Mouse (Mus musculus) embryo, embryonic 10 days (tissue): ENCODE measurements at regions not wholly inside any gene's neighbourhood (a gene's known extent, or its start where the extent isn't known, plus 50 kb on each side); places are given as distances from the start of the nearest gene placed in this dataset.

Experiments used
- DNase-seq: peaks from one replicate; pipeline ENCODE4 v3.0.0-alpha.2; 2015; ENCODE audit warnings: low spot score

DNA sequence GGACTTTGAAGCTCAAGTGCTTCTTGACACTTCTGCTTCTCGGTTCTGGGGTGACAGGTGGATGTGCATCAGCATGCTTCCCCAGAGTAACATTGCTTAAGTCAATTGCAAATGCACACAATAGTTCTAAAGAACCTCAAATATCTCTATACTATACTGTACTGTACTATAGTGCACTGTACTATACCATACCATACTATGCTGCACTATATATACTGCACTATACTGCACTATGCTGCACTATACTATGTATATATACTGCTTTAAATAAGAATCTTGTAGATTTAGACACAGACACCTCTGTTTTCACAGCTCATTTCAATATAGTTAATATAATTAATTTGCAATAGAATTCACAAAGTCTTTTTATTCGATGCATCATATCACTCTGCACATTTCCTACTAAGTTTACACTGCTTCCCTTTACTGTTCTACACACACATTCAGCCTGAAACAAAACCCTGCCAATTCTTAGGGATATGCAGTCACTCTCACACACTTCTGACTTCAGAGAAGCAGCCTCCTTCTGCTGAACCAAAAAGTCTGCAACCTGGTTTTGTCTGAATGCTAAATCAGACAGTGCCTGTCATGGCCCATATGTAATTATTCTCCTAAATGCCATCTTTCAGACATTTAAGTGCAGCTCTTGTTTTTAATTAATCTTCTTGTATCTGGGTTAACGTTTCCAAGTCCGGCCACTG, 570.8 kb upstream of the Map3k7 start:
- no peak for DNase-seq

DNA sequence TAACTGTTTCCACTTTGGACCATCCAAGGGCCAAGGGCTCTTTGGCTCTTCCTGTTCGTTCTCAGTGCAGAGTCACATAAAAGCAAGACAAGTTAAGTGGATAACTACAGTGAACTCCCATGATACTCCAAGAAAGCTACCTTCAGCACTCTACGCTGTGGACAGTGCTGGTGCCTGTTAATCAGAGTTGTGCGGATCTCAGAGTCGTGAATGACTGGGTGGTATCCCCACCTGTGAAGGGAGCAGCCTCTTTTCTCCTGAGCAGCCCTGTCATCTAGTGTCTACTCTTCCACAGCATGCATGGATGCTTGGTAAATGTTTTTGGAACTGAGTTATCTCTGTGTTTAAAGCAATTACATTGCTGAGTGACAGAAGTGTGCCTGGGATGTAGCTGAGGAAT, 568.4 kb upstream of the Map3k7 start:
- DNase-seq: peak; percentile 23

DNA sequence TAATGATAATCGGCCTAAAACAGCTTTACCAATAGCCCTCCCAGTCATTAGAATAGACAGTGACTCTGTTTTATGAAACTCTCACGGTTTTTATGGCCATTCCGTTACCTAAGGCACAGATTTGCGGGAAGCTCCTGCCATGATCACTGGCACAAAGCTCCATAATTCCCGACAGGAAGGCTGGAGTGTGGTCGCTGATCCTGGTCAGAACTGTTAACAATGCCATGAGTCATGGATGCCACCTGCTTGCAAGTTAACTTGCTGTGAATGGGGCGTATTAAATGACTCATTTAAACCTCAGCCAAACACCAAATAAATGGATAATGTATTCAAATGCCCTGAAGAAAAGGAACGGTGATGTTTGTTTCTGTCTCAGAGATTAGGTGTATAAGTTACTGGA, 559.9 kb upstream of the Map3k7 start:
- no peak for DNase-seq

DNA sequence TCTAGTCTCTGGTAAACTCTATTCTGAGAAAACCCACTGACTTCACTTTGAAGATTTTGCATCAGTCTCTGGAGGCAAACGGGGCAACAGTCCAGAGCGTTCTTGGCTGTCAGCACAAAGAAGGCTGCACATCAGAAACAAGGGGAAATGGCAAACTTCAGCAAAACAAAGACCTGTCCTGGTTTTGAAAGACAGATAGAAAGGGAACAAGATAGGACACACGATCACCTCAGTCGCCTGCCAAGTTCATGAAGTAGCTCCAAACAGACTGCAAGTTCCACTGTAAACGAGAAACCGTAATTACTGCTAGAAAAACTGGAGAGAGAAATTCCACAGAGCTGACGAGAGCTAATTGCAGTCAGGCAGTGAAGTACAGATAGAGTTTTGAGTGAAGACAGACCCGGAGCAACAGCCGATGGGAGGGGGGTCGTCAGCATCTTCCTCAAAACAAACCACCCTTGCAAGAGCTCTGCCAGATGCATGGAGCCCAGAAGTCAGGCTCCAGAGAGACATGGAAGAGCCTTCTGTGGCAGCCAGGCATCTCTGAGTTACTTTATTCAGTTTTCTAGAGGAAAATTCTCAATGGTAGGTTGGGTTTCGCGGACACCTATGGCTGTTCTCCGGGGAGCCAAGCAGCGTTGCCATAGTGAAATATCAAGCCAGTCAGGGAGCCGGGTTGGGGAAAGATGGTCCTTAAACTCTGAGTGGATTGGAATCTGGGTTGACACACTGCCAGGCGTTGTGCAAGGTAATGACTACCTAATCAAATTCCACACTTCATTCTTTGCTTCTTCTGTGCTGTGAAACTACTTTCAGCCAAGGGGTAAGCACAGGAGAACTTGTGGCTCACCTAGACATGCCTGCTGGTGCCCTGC, 558.8 kb upstream of the Map3k7 start:
- DNase-seq: no peak

DNA sequence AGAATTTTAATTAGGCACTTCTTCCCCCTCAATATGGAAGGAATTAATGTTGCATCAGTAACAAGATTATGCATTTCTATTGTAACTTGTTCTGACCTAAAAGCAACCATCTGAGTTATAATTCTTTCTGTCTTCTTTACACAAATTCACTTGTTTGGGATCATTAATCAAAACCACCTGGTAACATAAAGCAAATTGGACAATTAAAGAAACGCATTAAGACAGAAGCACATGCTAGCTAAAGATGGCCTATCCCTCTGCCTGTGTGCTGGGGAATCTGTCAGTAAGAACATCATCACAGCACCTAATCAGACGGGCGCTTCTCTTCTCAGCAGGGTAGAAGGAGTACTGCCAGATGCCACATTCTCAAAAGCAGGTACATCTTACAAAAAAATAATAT, 553.7 kb upstream of the Map3k7 start:
- DNase-seq: no peak

DNA sequence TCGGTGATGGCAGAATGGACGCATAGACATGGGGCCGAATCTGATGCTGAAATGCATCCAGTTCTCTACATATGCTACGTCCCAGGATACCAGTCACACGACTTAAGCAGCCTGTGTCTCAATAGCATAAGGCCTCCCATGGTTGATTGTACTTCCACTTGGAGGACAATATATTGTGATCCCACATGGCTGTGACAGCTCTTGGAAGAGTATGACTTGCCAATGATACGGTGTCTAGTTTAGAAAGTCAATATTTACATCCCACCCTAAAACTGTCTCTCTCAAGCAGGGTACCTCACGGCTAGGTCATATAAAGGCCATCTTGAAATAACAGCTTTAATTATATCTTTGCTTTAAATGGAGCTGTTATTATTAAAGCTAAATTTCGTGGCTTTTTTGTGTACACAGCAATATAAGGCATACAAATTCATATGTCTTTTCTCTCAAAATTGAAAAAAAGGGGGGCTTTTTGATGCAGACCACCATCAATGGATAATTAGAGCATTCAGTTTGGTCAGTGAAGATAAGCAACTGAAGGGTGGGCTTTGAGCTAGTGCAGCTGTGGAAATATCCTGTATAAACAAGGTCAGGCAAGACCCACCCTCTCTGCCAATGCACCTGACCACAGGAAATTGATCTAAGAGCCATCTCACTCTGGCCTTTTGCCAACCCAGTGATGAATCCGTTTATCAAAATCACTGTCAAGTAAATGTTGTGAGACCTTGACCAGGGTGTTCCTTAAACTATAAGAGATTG, 551.9 kb upstream of the Map3k7 start:
- DNase-seq: no peak

DNA sequence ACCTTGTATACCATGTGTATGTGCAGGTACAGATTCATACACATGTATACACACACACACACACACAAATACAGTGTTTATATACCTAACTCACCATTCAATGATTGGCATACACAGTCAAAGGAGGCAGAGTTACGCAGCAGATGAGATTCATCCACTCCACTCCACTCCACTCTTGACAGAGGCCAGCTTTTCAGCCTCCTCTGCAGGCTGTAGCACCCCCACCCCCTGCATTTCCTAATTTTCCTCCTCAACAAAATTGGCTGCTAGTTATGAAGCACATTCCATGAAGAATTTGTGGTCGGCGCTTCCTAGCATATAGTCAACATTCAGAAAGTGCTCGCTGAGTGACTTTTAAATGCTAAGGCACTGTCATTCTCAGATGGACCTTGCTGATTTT, 546.7 kb upstream of the Map3k7 start:
- DNase-seq: no peak

DNA sequence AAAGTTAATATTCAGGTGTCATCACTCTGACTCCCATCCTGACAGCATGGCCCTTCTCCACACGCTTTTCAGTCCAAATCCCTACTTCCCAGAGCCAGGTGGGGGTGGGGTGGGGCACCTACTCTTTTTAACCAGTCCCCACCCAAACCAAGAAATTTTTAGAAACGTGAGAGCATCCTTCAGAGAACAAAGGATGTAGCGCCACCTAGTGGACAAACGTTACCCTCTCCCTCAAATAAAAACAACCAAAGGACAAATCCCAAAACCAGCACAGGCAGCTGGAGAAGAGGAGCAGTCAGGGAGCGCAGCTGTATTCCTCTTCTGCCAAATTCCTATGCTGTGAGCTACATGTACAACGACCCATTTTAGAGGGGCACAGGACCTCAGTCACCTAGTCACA, 544.7 kb upstream of the Map3k7 start:
- peak; percentile 85 for DNase-seq

DNA sequence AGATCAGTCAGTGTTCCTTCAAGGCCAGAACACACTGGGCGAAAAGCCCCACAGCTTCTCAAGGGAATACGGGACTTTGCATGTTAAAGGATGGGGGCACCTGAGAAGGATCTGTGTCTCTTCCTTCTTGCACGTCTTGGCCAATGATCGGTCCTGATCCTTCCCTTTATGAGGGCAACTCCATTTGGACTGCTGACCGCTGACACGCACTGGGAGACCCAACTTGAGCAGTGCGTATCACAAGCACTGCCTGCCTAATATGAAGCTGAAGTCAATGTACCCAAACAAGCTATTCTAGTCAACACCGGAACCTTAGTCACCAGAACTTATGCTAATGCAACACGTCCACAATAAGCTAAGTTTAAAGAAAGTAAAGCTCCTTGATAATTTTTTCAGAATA, 543.7 kb upstream of the Map3k7 start:
- no peak for DNase-seq

DNA sequence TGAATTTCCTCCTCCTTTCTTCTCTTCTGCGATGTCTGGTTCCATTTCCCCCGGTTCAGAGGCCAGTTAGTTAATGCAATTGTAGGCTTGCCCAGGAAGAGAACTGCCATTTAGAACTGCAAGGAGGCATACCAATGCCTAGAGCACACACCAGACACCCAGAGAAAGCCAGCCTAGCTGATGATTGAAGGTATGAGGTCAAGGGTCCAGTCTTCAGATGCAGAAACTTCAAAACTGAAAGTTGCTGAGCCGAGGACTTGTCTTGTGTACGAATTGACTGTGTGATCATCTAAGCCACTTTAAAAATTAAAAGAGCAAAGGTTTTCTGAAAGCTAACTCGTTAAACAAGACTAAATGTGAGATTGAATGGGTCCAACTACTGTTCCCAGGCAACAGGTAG, 542.5 kb upstream of the Map3k7 start:
- DNase-seq: no peak

DNA sequence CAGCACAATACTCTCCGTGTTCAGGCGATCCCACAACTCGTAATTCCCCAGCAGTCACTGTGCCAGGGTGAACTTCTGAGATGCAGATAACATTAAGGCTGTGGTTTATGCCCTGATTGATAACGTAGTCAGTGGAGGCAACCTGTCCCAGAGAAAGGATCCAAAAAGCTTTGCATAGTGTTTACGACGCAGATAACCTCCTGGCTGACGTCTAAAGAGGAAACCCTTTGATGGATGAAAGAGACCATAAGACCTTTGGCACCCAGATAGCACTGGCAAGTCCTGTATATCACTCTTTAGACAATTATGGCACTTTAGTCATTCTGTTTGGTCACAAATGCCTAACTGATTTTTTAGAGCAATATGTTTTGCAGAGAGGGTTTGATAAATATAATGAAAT, 538.8 kb upstream of the Map3k7 start:
- DNase-seq: no peak

DNA sequence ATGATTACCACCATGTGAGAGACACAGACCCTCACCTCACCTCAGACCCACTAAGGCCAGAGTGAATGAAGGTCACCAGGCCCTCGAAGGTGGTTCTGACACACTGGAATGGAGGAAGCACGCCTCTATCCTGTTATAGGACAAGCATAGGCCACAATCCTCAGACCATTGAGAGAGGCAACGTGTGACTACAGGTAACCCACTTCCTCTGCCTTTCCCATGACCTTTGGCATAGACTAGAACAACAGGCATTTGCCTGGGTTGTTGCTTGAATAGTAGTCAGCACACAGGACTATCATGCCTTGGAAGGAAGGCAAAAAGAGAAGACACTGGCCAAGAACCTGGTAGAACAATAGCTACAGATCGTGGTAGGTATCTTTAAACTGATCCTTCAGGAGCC, 538.2 kb upstream of the Map3k7 start:
- no peak for DNase-seq

DNA sequence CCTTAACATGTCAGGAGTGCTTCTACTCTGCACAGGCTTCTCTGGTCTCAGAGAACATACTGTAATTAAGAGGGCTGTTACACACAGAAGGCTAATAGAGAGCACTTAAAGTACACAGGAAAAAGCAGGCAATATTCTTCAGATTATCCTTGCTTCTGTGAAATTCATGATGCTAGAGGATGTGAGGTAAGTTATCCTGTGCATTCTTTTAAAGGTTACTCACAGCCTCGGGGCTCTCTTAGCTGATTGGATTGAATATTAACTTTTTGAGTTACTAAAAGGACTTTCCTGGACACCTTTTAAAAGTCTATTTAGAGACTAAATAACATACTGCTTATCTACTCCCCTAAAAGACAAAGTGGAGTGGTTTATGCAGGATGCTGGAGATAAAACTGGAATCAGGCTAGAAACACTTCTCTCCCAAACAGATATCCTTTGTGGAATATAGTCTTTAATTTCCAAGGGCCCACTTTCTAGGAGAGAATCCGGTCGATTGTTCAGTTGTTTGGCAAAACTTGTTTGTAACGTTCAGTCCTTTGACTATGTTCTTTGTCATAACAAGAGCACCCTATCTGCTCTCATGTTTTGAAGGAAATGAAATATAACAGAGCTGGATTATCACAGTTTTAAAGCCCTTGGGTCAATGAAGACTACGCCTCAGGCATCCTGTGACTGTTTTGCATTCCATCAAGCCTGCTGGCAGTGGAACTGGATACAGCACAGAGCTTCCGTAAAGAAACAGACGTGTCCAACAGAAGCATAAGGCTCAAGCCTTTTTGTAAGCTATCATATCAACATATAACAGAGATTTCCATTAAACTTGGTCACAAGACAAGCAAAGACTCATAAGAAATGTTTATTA, 537.5 kb upstream of the Map3k7 start:
- DNase-seq: no peak

DNA sequence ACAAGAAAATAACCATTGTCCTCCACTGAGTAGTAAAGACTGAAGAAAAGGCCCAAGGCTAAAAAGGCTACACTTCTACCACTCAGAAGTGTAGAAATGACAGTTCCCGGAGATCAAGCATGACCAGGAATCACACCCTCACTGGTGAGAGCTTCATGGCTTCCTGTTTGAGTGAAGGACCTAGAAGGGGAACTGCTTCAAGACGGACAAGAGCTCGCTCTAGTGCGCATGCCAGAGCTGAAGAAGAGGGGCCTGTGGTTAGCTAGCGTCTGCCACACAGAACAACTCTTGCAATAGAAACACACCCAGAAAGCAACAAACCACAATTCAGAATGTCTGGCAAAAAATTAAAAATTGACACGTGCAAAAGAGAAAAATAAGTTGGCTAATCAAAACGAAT, 530.0 kb upstream of the Map3k7 start:
- no peak for DNase-seq

DNA sequence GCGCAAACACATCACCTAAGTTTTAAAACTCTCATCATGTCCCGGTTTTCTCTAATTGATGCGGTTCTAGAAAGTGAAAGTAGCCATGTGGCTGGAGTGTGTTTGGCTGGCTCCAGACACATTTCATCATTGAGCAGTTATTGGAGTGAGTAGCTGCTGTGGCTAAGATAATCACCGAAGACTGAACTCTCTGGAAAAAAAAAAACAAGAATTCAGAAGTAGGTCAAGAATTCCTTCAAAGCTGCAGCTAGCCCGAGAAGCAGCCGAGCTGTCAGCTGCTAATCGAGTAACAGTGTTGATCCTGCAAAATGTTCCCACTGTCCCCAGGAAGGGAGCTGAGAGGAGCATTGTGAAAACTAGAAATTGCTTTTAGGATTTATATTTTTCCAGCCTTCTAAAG, 509.0 kb upstream of the Map3k7 start:
- DNase-seq: no peak

DNA sequence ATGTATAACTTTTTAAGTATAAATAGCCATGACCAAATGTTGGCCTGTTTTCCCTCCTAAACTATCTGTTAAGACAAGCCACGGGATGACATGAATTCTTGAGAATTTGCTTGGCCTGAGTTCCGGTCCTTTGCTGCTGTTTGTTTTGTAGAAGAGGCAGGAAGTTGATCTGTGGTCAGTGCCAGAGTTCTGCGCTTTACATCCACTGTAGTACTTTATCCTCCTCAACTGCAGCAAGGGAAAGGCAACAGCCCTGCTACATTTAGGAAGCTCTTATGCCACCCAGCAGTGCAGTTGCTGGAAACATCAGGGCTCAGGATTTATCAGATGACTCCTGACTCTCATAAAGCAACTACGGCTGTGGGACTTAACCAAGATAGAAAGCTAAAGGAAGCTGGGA, 508.4 kb upstream of the Map3k7 start:
- peak; percentile 5 for DNase-seq

DNA sequence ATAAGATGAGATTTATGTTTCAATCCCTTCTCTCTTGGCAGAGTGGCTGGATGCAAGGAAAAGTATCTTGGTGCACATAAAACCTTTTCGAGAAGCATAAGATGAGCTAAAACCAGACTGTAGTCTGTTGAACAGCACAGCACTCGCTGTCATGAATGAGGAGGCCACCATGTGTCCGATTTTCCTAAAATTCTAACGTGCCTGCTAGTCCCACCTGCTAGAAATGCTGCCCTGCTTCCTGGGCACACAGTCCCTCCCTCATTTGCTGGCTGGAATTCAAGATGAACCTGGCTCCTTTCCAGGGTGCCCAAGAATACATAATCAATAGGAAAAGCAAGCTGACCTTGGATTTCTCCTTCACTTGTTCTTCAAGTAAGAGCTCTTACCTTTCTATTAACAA, 501.4 kb upstream of the Map3k7 start:
- no peak for DNase-seq

DNA sequence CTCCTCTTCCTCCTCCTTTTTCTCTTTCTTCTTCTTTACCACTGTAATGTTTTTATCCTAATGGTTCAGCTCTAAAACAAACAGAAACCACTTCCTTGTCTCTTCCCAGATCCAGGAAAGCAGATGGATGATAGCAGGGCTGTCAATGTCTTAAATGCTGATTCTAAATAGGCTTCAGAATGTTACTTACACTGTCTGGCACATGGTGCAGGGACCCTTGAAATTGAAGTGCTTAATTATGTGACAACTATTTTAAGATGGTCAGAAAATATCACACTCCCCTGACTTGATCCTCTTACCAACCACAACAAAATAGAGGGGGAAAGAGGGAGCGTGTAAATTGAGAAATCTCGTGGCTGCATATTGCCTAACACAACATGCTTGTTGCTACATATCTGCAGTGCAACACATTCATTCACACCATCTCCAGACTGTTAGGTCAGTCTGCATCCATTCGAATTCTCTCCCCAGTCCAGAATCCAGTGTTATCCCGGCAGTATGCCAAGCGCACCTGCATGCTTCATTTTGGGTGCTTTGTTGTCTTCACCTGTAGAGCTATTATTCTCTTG, 500.7 kb upstream of the Map3k7 start:
- DNase-seq: no peak

DNA sequence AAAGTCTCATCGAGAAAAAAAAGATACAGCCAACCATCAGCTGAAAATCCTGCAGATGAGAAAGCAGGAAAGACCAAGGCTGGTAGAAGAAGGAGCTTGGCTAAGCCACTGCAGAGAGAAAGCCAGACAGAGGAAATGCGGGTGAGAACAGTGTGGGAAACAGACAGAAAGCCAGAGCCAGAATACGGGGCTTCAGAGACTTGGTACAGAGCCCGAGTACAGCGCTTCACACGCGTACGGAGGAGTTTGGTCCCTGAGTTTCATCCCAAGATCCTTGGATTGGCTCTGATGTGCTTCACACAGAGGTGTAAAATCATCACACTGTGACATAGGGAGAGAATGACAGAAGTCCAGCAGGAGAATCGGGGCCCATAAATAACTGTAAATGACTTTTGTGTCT, 495.6 kb upstream of the Map3k7 start:
- DNase-seq: no peak

DNA sequence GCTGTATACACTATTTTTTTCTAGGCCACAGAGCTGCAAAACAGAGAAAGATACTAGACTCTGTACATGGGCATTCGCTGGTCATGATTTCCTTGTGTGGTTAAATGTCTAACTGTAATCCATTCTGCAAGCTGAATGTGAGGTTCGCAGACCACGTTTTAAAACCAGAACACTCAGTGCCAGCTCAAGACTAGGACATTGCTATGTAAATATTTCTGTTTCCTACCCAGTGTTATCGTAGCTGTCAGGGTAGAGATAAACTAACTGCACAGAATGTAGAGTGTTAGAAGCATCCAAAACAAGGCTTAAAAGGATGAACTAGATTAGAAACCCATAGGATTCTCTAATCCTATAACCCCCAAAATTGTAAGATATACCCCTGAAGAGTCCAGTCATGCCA, 494.1 kb upstream of the Map3k7 start:
- DNase-seq: no peak

DNA sequence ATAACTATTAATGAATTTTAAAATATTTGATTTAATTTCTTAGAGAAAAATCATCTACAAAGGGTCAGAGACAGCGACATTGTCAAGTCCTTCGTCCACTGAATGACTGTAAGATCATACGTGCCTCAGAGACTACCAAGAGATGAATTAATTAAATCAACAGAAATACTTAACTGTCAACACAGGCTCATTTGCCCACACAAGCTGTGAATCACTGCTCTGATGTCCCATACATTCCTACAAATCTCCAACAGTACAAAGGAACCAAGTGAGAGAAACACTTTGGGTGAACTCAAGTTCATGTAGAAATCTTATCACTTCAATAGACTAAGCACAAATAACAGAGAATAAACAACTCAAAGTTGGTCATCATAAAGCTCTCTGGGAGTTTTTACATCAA, 471.4 kb upstream of the Map3k7 start:
- DNase-seq: no peak

DNA sequence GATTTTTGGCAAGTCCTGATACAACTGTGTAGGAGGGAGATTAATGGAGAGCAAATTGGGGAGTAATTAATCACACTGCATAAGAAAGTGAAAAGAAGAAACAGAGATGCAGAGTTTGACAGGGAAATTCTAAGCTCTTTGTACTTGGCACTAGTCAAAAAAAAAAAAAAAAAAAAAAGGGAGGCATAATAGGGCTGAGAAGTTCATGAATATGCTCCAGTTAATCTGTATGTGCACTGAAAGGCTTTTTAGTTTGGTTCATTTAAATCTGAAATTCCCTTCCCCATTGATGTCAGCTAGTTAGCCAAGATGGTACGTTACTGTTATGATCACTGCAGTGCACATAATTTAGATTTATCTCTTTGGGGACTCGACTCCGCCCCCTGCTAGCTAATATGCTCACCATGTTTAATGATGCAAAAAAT, 470.8 kb upstream of the Map3k7 start:
- no peak for DNase-seq
